Mouse (Mus musculus): ENCODE data around the gene Tubg2. TPM values are rescaled to one million over a fixed set of nuclear protein-coding genes. Genes with fewer than 3 reads are reported as not detected.
"Not testable (repeated sequence)": the region's sequence is repeated elsewhere in the genome, so short reads cannot be mapped to it uniquely, and the experiment has no call there.

The Tubg2 gene
- total RNA-seq, 2 experiments from 2014 or later: 47.5 to 48.6 TPM

GRCm38 (mm10) chr11:101134217-101134865 is 21.4 kb upstream of the Tubg2 start:
- intact Hi-C loops (cut with DNase I): no loop called here
- no peak for DNase-seq (ENCODE audit: low spot score in 2 of 2)

- intact Hi-C loops (cut with DNase I): no loop called here
- DNase-seq (ENCODE audit: low spot score in 2 of 2): no peak
These were observed 18.7 kb upstream of the Tubg2 start for GRCm38 (mm10) chr11:101137000-101137399.

GRCm38 (mm10) chr11:101138536-101139181 is 17.0 kb upstream of the Tubg2 start:
- DNase-seq (ENCODE audit: low spot score in 2 of 2): no peak
- intact Hi-C loops (cut with DNase I): no loop called here

- intact Hi-C loops (cut with DNase I): no loop called here
- no peak for DNase-seq (ENCODE audit: low spot score in 2 of 2)
These were observed 15.4 kb upstream of the Tubg2 start for GRCm38 (mm10) chr11:101140164-101140819.

- DNase-seq (ENCODE audit: low spot score in 2 of 2): no peak
- intact Hi-C loops (cut with DNase I): no loop called here
These were observed 14.6 kb upstream of the Tubg2 start for GRCm38 (mm10) chr11:101141088-101141487.

- DNase-seq (ENCODE audit: low spot score in 2 of 2): no peak
These were observed 13.3 kb upstream of the Tubg2 start for GRCm38 (mm10) chr11:101142215-101142967.

GRCm38 (mm10) chr11:101143338-101144225 is 12.1 kb upstream of the Tubg2 start:
- peak; percentile 56 to 57 for DNase-seq (ENCODE audit: low spot score in 2 of 2)
- intact Hi-C loops (cut with DNase I): no loop called here

More at GRCm38 (mm10) chr11:101142215-101142967, 13.3 kb upstream of the Tubg2 start:
- intact Hi-C loops (cut with DNase I): no loop called here

- DNase-seq (ENCODE audit: low spot score in 2 of 2): peak in 1 of 2 experiments; percentile 40
- intact Hi-C loops (cut with DNase I): no loop called here
These were observed 9.3 kb upstream of the Tubg2 start for GRCm38 (mm10) chr11:101146377-101146776.

- intact Hi-C loops (cut with DNase I): no loop called here
- no peak for DNase-seq (ENCODE audit: low spot score in 2 of 2)
These were observed 7.0 kb upstream of the Tubg2 start for GRCm38 (mm10) chr11:101148751-101149150.

GRCm38 (mm10) chr11:101149178-101150105 is 6.3 kb upstream of the Tubg2 start:
- intact Hi-C loops (cut with DNase I): no loop called here
- no peak for DNase-seq (ENCODE audit: low spot score in 2 of 2)

GRCm38 (mm10) chr11:101151063-101151462 is 4.6 kb upstream of the Tubg2 start:
- intact Hi-C loops (cut with DNase I): no loop called here
- no peak for DNase-seq (ENCODE audit: low spot score in 2 of 2)

- intact Hi-C loops (cut with DNase I): no loop called here
- DNase-seq (ENCODE audit: low spot score in 2 of 2): no peak
These were observed 2.9 kb upstream of the Tubg2 start for GRCm38 (mm10) chr11:101152825-101153224.

- no peak for DNase-seq (ENCODE audit: low spot score in 2 of 2)
- intact Hi-C loops (cut with DNase I): no loop called here
These were observed 1.1 kb upstream of the Tubg2 start for GRCm38 (mm10) chr11:101154648-101155047.

- intact Hi-C loops (cut with DNase I): no loop called here
- no peak for DNase-seq (ENCODE audit: low spot score in 2 of 2)
These were observed 556 bp upstream of the Tubg2 start for GRCm38 (mm10) chr11:101155151-101155550.

- DNase-seq (ENCODE audit: low spot score in 2 of 2); intact Hi-C loops (cut with DNase I): not testable (repeated sequence)
These were observed 4.4 kb downstream of the Tubg2 start for GRCm38 (mm10) chr11:101160151-101160550.

GRCm38 (mm10) chr11:101160981-101161505 is 5.3 kb downstream of the Tubg2 start:
- DNase-seq (ENCODE audit: low spot score in 2 of 2); intact Hi-C loops (cut with DNase I): not testable (repeated sequence)

- intact Hi-C loops (cut with DNase I): no loop called here
- no peak for DNase-seq (ENCODE audit: low spot score in 2 of 2)
These were observed 5.8 kb downstream of the Tubg2 start for GRCm38 (mm10) chr11:101161551-101161950.

- no peak for DNase-seq (ENCODE audit: low spot score in 2 of 2)
- intact Hi-C loops (cut with DNase I): no loop called here
These were observed 6.6 kb downstream of the Tubg2 start for GRCm38 (mm10) chr11:101162301-101162700.

Measured in left cerebral cortex, postnatal 25 days (tissue).